Mouse (Mus musculus) spleen, postnatal 10 days (tissue): Measurements from ENCODE around the gene Kcnh7.

Source experiments
- DNase-seq, 2 experiments: peaks; one replicate each; pipeline ENCODE4 v3.0.0; 2021 to 2022; ENCODE audit warnings: low spot score in 2 of 2

The Kcnh7 gene

GRCm38 (mm10) chr2:63183563-63184545 lies at the start of gene Kcnh7:
Gene Kcnh7, minus strand, starts transcription at chr2:63184287.
- DNase-seq, result peak in 1 of 2 experiments; percentile 8

- DNase-seq, result no peak
Observed at GRCm38 (mm10) chr2:63207435-63207834, 23.3 kb upstream of the Kcnh7 start.

GRCm38 (mm10) chr2:63186014-63186413 lies 1.9 kb upstream of the Kcnh7 start:
- DNase-seq, result no peak

GRCm38 (mm10) chr2:63184551-63185430 lies 704 bp upstream of the Kcnh7 start:
- no peak for DNase-seq

- DNase-seq, result no peak
Observed at GRCm38 (mm10) chr2:63153701-63154100, 30.4 kb downstream of the Kcnh7 start.

- no peak for DNase-seq
Observed at GRCm38 (mm10) chr2:63127762-63128516, 56.1 kb downstream of the Kcnh7 start.

- DNase-seq, result no peak
Observed at GRCm38 (mm10) chr2:63120316-63120715, 63.8 kb downstream of the Kcnh7 start.

- no peak for DNase-seq
Observed at GRCm38 (mm10) chr2:63117209-63118193, 66.6 kb downstream of the Kcnh7 start.

- DNase-seq, result no peak
Observed at GRCm38 (mm10) chr2:63105971-63106370, 78.1 kb downstream of the Kcnh7 start.

GRCm38 (mm10) chr2:63099676-63100075 lies 84.4 kb downstream of the Kcnh7 start:
- DNase-seq, result no peak

GRCm38 (mm10) chr2:63091775-63092174 lies 92.3 kb downstream of the Kcnh7 start:
- DNase-seq, result no peak

- no peak for DNase-seq
Observed at GRCm38 (mm10) chr2:63090447-63090846, 93.6 kb downstream of the Kcnh7 start.

- DNase-seq, result no peak
Observed at GRCm38 (mm10) chr2:63058386-63058785, 125.7 kb downstream of the Kcnh7 start.

- DNase-seq, result no peak
Observed at GRCm38 (mm10) chr2:63049884-63050283, 134.2 kb downstream of the Kcnh7 start.

GRCm38 (mm10) chr2:63039718-63040117 lies 144.4 kb downstream of the Kcnh7 start:
- no peak for DNase-seq

- no peak for DNase-seq
Observed at GRCm38 (mm10) chr2:63014909-63015308, 169.2 kb downstream of the Kcnh7 start.

GRCm38 (mm10) chr2:63009141-63009540 lies 174.9 kb downstream of the Kcnh7 start:
- DNase-seq, result no peak

GRCm38 (mm10) chr2:63002784-63003183 lies 181.3 kb downstream of the Kcnh7 start:
- no peak for DNase-seq

- no peak for DNase-seq
Observed at GRCm38 (mm10) chr2:62997692-62998091, 186.4 kb downstream of the Kcnh7 start.

GRCm38 (mm10) chr2:62988616-62989015 lies 195.5 kb downstream of the Kcnh7 start:
- no peak for DNase-seq
